Mouse (Mus musculus): ENCODE measurements around the gene Osbp.

- no peak for TF ChIP-seq CTCF (IDR thresholded peaks at IDR 0.05; ENCODE audit: borderline replicate concordance, insufficient read depth, low read depth, low read length)
- no peak for TF ChIP-seq POLR2A (IDR thresholded peaks at IDR 0.05; ENCODE audit: borderline replicate concordance, insufficient read depth, low read length)
Observed at GRCm38 (mm10) chr19:11956636-11957035, 9.1 kb upstream of the Osbp start.
